Mouse (Mus musculus): Measurements from ENCODE around the gene Vmn1r40. TPM values are rescaled to one million over a fixed set of nuclear protein-coding genes. Genes with fewer than 3 reads are reported as not detected.

Vmn1r40 gene
- total RNA-seq, 2 experiments from 2014 or later: not detected

Other genes with a start within 250 kb of the Vmn1r40 start
- gene Chchd6, start 111.9 kb upstream of the Vmn1r40 start, total RNA-seq (2021): 10 to 100 TPM; 27.2 to 37.5 TPM
- gene Txnrd3, start 63.6 kb upstream of the Vmn1r40 start, total RNA-seq (2021): 10 to 100 TPM in 1 of 2 experiments, 1 to 10 TPM in 1; 9.4 to 15.5 TPM
- gene Vmn1r41, start 33.2 kb downstream of the Vmn1r40 start, total RNA-seq (2021): not detected
- gene Vmn1r42, start 168.9 kb downstream of the Vmn1r40 start, total RNA-seq (2021): not detected
- not detected for gene Vmn1r43, start 168.9 kb downstream of the Vmn1r40 start, total RNA-seq (2021)
- not detected for gene Vmn1r44, start 176.1 kb downstream of the Vmn1r40 start, total RNA-seq (2021)
- not detected for gene Vmn1r45, start 233.1 kb downstream of the Vmn1r40 start, total RNA-seq (2021)

Data from adrenal gland, postnatal 36 days (tissue).